Mouse (Mus musculus): ENCODE results near the gene A130010J15Rik.

Gene A130010J15Rik

GRCm38 (mm10) chr1:193156316-193157110 lies 11.3 kb upstream of the A130010J15Rik start:
- DNase-seq: no peak

- DNase-seq: no peak
Observed at GRCm38 (mm10) chr1:193157111-193157492, 10.7 kb upstream of the A130010J15Rik start.

GRCm38 (mm10) chr1:193159163-193159562 lies 8.7 kb upstream of the A130010J15Rik start:
- DNase-seq: no peak

- no peak for DNase-seq
Observed at GRCm38 (mm10) chr1:193159613-193160012, 8.2 kb upstream of the A130010J15Rik start.

GRCm38 (mm10) chr1:193160317-193161032 lies 7.4 kb upstream of the A130010J15Rik start:
- peak; percentile 60 to 71 for DNase-seq

GRCm38 (mm10) chr1:193169228-193169627 lies 1.4 kb downstream of the A130010J15Rik start:
- no peak for DNase-seq

GRCm38 (mm10) chr1:193169856-193170255 lies 2.0 kb downstream of the A130010J15Rik start:
- DNase-seq: no peak

- DNase-seq: peak; percentile 92 to 97
Observed at GRCm38 (mm10) chr1:193172991-193173809, 5.4 kb downstream of the A130010J15Rik start.

GRCm38 (mm10) chr1:193173810-193174129 lies 5.9 kb downstream of the A130010J15Rik start:
- DNase-seq: no peak

- DNase-seq: no peak
Observed at GRCm38 (mm10) chr1:193174143-193174733, 6.4 kb downstream of the A130010J15Rik start.

GRCm38 (mm10) chr1:193181104-193181503 lies 13.3 kb downstream of the A130010J15Rik start:
- no peak for DNase-seq

GRCm38 (mm10) chr1:193188257-193188656 lies 20.4 kb downstream of the A130010J15Rik start:
- no peak for DNase-seq

- peak; percentile 61 to 67 for DNase-seq
Observed at GRCm38 (mm10) chr1:193189151-193189621, 21.3 kb downstream of the A130010J15Rik start.

GRCm38 (mm10) chr1:193189771-193190170 lies 21.9 kb downstream of the A130010J15Rik start:
- no peak for DNase-seq

- no peak for DNase-seq
Observed at GRCm38 (mm10) chr1:193191675-193192283, 23.9 kb downstream of the A130010J15Rik start.

GRCm38 (mm10) chr1:193194416-193195140 lies 26.7 kb downstream of the A130010J15Rik start:
- DNase-seq: no peak

GRCm38 (mm10) chr1:193195169-193195810 lies 27.4 kb downstream of the A130010J15Rik start:
- no peak for DNase-seq

- DNase-seq: no peak
Observed at GRCm38 (mm10) chr1:193197494-193198205, 29.8 kb downstream of the A130010J15Rik start.

- DNase-seq: no peak
Observed at GRCm38 (mm10) chr1:193198312-193198711, 30.5 kb downstream of the A130010J15Rik start.
